Mouse (Mus musculus) embryonic fibroblast, embryonic 13.5 days (primary cell): ENCODE measurements at regions not wholly inside any gene's neighbourhood (a gene's known extent, or its start where the extent isn't known, plus 50 kb on each side); places are given as distances from the start of the nearest gene placed in this dataset.

Experiments used
- CTCF ChIP-seq: IDR thresholded peaks from 2 replicates; pipeline ENCODE4 v1.5.1; 2011; ENCODE audit warnings: mild to moderate bottlenecking, control low read depth, low read length, moderate library complexity, borderline replicate concordance; ENCODE audit not compliant: insufficient read depth
- POLR2A ChIP-seq: IDR thresholded peaks from 2 replicates; pipeline ENCODE4 v1.6.1; 2011; ENCODE audit warnings: low read depth, mild to moderate bottlenecking, control low read depth, low read length, moderate library complexity

- TF ChIP-seq POLR2A (no peak), CTCF (no peak)
Observed at GRCm38 (mm10) chr2:28326682-28327081, 119.9 kb upstream of the Ppp1r26 start.
